Mouse (Mus musculus) liver, embryonic 16.5 days (tissue): ENCODE measurements around the gene Sgcd. TPM values are rescaled to one million over a fixed set of nuclear protein-coding genes. Genes with fewer than 3 reads are reported as not detected.

ENCODE experiments used
- ATAC-seq: fragments of 200-750 bp; cut with Nextera tagmentation; 2 replicates; pipeline ENCODE4 v1.8.0; 2017; ENCODE audit warnings: low read depth, mild to moderate bottlenecking, moderate number of reproducible peaks, moderate library complexity
- H3K27ac ChIP-seq: fragments of 300-500 bp; sonication (generic); 2 replicates; pipeline ENCODE4 v1.5.1; 2014; ENCODE audit warnings: mild to moderate bottlenecking, low read length
- H3K27me3 ChIP-seq: fragments of 300-500 bp; sonication (generic); 2 replicates; pipeline ENCODE4 v1.6.1; 2014; ENCODE audit warnings: low read depth, low read length, mixed read lengths; ENCODE audit not compliant: control insufficient read depth, insufficient read depth
- H3K36me3 ChIP-seq: fragments of 300-500 bp; sonication (generic); 2 replicates; pipeline ENCODE4 v1.6.1; 2014; ENCODE audit warnings: mild to moderate bottlenecking; ENCODE audit not compliant: control insufficient read depth, insufficient read depth
- H3K4me1 ChIP-seq: fragments of 300-500 bp; sonication (generic); 2 replicates; pipeline ENCODE4 v1.6.1; 2014; ENCODE audit warnings: low read depth, low read length, mixed read lengths; ENCODE audit not compliant: control insufficient read depth
- H3K4me2 ChIP-seq: fragments of 300-500 bp; sonication (generic); 2 replicates; pipeline ENCODE4 v1.6.1; 2014; ENCODE audit warnings: low read depth, low read length, mixed read lengths
- H3K4me3 ChIP-seq: fragments of 300-500 bp; sonication (generic); 2 replicates; pipeline ENCODE4 v1.5.1; 2014; ENCODE audit warnings: low read depth, mild to moderate bottlenecking, low read length
- H3K9ac ChIP-seq: fragments of 300-500 bp; sonication (generic); 2 replicates; pipeline ENCODE4 v1.6.1; 2014; ENCODE audit warnings: low read depth, low read length
- H3K9me3 ChIP-seq: fragments of 300-500 bp; sonication (generic); replicated peaks from 2 replicates; pipeline ENCODE4 v1.6.1; 2016; ENCODE audit warnings: low read length; ENCODE audit not compliant: control insufficient read depth
- WGBS: fragments of 180-500 bp; shearing (Covaris S2); extraction: QIAGEN DNeasy Blood & Tissue Kit; methylation state at CpG from one replicate; pipeline ENCODE4 v1.1.7; 2014; ENCODE audit not compliant: insufficient replicate concordance; 5-methylcytosine and 5-hydroxymethylcytosine counted together
- polyA plus RNA-seq: library from polyadenylated mRNA; unstranded; fragments of >200 nt; fragmentation: Nextera tagmentation; extraction: Ambion mirVana; gene quantifications from 2 replicates; pipeline ENCODE4 v1.2.1, GENCODE M21; 2015

The Sgcd gene
- polyA plus RNA-seq, 1 experiment from 2014 or later: 0.12 TPM

DNA sequence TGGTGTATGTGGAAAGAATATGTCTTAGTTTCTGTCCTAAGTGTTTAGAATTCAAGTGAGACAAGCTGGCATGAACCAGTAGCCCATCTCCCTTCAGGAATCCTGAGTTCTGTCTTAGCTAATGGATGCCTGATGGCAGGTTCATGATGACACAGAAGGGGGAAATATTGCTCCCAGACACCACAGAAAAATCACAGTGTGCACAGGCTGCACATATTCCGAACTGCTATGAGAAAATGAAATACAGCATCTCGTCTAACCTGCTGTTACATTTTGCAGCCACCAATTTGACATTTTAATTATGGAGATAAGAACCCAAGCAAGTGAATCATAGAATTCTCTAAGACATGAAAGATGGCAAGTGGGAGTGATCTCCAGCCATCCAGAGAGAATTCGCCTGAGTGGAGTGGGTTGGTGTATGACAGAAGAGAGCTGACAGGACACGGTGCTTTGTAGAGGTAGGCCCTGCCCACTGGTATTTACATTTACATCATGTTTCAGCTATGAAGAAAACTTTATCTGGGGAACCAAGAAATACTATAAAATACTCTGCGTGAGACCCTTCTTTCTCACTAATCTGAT is 1076.0 kb downstream of the Sgcd start:
- whole genome bisulfite sequencing: 55% methylated on average over 5 of the region's 5 CpGs
- H3K27me3 ChIP-seq: no peaks in the 10 kb centered on the region
- H3K4me2 ChIP-seq: no peak overlapping the region
- H3K36me3 ChIP-seq: no peaks in the 10 kb centered on the region
- no peak overlapping the region for H3K4me3 ChIP-seq
- no peaks in the 10 kb centered on the region for H3K9me3 ChIP-seq
- no peak overlapping the region for H3K27ac ChIP-seq
- no peak for ATAC-seq
- H3K4me1 ChIP-seq: no peaks in the 10 kb centered on the region
- H3K9ac ChIP-seq: no peak overlapping the region

DNA sequence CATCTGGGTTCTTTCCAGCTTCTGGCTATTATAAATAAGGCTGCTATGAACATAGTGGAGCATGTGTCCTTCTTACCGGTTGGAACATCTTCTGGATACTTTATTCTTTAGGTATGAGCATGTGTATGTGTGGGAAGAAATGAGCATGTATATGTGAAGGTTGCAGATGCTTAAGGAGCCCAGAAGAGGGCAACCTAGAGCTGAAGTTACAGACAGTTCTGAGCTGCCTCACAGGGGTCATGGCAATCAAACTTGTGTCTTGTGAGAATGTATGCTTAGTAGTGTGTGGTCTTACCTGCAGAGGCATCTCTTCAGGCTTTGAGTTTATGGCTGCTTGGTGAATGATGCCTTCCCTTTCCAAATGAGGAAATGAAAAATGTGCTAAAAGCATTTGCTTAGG is 1084.5 kb downstream of the Sgcd start:
- Histone ChIP-seq H3K4me3 (no peak overlapping the region), H3K4me2 (no peak overlapping the region), H3K27me3 (no peaks in the 10 kb centered on the region), H3K4me1 (no peaks in the 10 kb centered on the region), H3K9me3 (no peaks in the 10 kb centered on the region), H3K9ac (no peak overlapping the region), H3K36me3 (no peaks in the 10 kb centered on the region), H3K27ac (no peak overlapping the region)
- ATAC-seq: no peak
- WGBS: 54% methylated on average over 1 of the region's 1 CpGs

DNA sequence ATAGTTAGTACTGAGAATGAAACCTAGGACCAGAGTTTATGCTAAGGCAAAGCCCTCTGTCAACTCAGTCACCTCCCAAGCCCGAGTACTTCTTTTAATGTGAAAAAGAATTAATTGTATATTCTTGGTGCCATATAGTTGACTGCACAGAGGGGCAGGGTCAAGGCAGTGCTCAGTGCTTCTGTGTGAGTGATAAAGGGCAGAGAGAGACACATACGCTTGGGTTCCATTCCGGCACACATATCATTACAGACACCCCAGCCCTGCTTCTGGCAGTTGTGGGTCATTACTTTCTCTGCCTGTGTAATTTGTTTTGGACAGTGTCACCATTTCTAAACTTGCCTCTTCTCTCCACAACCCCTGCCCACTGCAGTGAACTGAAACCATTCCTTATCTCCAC is 1099.7 kb downstream of the Sgcd start:
- Histone ChIP-seq H3K4me3 (no peak overlapping the region), H3K9ac (no peak overlapping the region), H3K36me3 (no peaks in the 10 kb centered on the region), H3K9me3 (no peaks in the 10 kb centered on the region), H3K27ac (no peak overlapping the region), H3K27me3 (no peaks in the 10 kb centered on the region), H3K4me1 (no peaks in the 10 kb centered on the region), H3K4me2 (no peak overlapping the region)
- 63% methylated on average over 3 of the region's 3 CpGs for WGBS
- no peak for ATAC-seq

DNA sequence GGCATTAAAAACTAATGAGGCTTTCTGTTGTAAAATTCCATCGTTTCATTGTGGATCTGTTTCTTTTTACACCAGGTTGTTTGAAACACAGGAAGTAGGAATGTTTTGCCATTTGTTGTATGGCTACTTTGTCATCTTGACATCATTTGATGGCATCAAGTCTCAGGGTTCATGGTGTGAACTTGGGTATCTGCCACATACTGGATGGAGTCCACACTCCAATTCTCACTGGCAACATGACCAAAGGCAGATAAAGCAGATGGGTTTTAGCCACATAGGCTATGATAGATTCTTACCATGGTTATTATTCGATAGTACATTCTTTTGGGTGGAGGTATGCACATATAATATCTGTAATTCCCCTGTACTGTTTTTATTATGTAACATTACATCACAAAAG is 1106.3 kb downstream of the Sgcd start:
- ATAC-seq: no peak
- Histone ChIP-seq H3K27ac (no peak overlapping the region), H3K4me3 (no peak overlapping the region), H3K9ac (no peak overlapping the region), H3K4me1 (no peaks in the 10 kb centered on the region), H3K9me3 (no peaks in the 10 kb centered on the region), H3K27me3 (no peaks in the 10 kb centered on the region), H3K4me2 (no peak overlapping the region), H3K36me3 (no peaks in the 10 kb centered on the region)
- WGBS: 51% methylated on average over 2 of the region's 2 CpGs

DNA sequence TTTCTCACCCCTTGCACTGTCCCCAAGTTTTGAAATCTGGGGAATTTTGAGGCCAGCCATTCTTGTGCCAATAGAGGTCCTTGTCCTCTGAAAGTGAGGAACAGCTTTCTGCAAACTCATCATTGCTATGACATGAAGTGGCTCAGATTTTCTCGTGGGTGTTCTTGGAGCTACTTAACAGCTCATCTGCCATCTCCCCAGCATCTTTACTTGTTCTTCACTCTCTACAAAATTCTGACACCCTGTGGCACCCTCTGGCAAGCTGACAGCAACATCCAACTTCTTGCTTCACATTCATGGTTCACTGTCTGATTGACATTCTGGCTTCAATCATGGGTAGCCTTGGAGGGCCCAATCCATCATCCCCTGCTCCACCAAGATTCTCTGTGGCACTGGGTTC is 1113.0 kb downstream of the Sgcd start:
- no peak overlapping the region for H3K4me3 ChIP-seq
- ATAC-seq: no peak
- H3K27me3 ChIP-seq: no peaks in the 10 kb centered on the region
- no peak overlapping the region for H3K9ac ChIP-seq
- no peaks in the 10 kb centered on the region for H3K9me3 ChIP-seq
- no peaks in the 10 kb centered on the region for H3K36me3 ChIP-seq
- H3K4me1 ChIP-seq: no peaks in the 10 kb centered on the region
- H3K27ac ChIP-seq: no peak overlapping the region
- no peak overlapping the region for H3K4me2 ChIP-seq
- WGBS: 41% methylated on average over 1 of the region's 1 CpGs

DNA sequence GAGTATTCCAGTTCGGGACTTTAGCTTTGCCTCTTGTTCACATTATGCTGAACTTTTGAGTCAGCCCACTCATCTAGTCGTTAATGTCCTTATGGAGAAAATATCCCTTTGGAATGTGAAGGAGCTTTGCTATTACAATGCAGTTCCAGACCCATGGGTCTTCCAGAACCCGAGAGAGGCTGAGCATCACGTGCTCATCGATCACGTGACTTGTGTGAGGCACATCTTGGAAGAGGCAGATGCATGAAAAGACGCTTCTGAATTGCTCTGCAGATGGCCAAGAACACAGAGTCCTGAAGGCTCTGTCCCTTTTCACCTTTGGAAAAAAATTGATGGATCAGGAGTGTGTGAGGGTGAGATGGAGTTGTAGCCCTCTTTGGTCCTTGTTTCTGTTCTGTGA is 1120.2 kb downstream of the Sgcd start:
- 59% methylated on average over 7 of the region's 7 CpGs for WGBS

DNA sequence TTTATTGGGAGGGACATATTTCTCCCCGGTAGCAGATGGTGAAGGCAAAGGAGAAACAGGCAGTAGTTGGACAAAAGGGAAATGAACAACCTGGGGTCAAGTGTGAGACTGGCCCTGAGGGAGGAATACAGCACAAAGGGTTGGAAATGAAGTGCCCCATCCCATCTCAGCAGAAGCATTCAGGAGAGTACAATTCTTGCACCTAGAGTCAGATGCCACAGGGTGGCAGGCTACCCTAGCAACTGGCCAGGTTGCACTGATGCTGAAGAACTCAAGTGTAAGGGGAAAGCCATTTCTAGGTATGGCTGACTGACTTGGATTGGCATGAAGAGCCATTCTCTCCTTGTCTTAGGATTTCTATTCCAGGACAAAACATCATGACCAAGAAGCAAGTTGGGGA is 1124.0 kb downstream of the Sgcd start:
- H3K4me1 ChIP-seq: no peaks in the 10 kb centered on the region
- H3K4me2 ChIP-seq: no peak overlapping the region
- no peak overlapping the region for H3K4me3 ChIP-seq
- H3K9ac ChIP-seq: no peak overlapping the region
- H3K36me3 ChIP-seq: no peaks in the 10 kb centered on the region
- H3K9me3 ChIP-seq: no peaks in the 10 kb centered on the region
- WGBS: 60% methylated on average over 1 of the region's 1 CpGs
- H3K27me3 ChIP-seq: no peaks in the 10 kb centered on the region
- no peak overlapping the region for H3K27ac ChIP-seq
- no peak for ATAC-seq

More for the DNA sequence above, 1120.2 kb downstream of the Sgcd start:
- Histone ChIP-seq H3K4me2 (no peak overlapping the region), H3K36me3 (no peaks in the 10 kb centered on the region), H3K9me3 (no peaks in the 10 kb centered on the region), H3K27me3 (no peaks in the 10 kb centered on the region), H3K27ac (no peak overlapping the region), H3K9ac (no peak overlapping the region), H3K4me3 (no peak overlapping the region), H3K4me1 (no peaks in the 10 kb centered on the region)
- ATAC-seq: no peak

DNA sequence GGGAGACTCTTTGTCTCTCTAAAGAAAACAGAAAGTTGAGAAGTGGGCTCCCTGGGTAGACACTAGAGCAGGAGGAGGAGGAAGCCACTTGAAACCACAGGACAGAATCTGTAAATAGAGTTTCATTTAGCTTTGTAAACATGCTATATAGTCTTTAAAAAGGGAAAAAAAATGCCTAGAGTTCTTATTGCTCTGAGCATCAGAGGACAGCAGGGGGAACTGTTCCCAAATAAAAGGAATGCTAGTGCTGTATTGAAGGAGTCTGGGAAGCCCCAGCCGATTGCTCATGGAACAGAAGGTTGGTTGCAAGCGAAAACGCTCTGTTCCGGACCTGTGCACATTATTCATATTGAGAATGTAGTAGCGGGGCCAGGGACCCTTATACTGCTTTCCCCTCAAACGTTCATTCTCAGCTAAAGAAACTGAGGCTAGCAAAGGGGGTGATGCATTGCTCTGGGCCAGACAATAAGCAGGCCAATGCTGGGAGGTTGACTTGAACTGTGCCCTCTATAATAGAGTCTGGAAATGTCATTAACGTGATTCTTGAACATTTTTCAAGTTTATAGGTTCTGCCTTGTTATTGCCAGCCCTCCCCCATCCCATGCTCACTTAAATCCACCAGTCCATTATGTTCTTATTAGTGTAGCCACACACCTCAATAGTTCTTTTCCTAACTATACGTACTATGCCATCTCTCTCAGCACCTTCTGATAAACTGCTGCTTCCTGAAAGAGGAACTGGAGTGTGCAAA is 1140.4 kb downstream of the Sgcd start:
- H3K4me3 ChIP-seq: no peak overlapping the region
- H3K27ac ChIP-seq: no peak overlapping the region
- H3K9me3 ChIP-seq: no peaks in the 10 kb centered on the region
- H3K27me3 ChIP-seq: no peaks in the 10 kb centered on the region
- no peaks in the 10 kb centered on the region for H3K36me3 ChIP-seq
- no peak overlapping the region for H3K9ac ChIP-seq
- no peak overlapping the region for H3K4me2 ChIP-seq
- H3K4me1 ChIP-seq: peaks cover 2% of the 10 kb centered on the region; the same call in 1 of the 2 replicates
- 37% methylated on average over 8 of the region's 8 CpGs for WGBS
- no peak for ATAC-seq

DNA sequence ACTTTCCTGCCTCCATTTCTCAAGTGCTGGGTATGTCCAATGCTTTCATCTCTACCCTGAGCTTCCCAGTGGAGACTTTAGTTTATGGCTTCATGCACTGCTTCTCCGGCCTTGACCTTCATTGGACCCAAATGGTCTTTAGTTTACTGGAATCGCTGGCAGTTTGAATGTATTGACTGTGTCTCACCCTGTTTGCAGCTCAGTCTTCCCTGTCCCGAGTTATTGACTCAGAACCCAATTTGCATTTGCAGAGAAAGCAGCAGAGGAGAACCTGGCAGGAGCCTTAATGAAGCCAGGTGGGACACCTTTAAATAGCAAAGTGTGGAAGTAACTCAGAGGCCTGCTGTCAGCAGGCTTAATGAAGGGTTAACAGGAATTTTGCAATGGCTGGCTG is 1140.9 kb downstream of the Sgcd start:
- no peak for ATAC-seq
- Histone ChIP-seq H3K9ac (no peak overlapping the region), H3K4me3 (no peak overlapping the region), H3K4me2 (no peak overlapping the region), H3K4me1 (peaks cover 2% of the 10 kb centered on the region; the same call in 1 of the 2 replicates), H3K27me3 (no peaks in the 10 kb centered on the region), H3K27ac (no peak overlapping the region), H3K36me3 (no peaks in the 10 kb centered on the region), H3K9me3 (no peaks in the 10 kb centered on the region)
- WGBS: 36% methylated on average over 3 of the region's 3 CpGs
